Mouse (Mus musculus) stomach, postnatal 0 days (tissue): ENCODE data around the gene Tnfsf11.

Experiments
- CTCF ChIP-seq: IDR thresholded peaks from 2 replicates; pipeline ENCODE4 v1.5.1; 2016; ENCODE audit warnings: antibody characterized with exemption, low read depth, mild to moderate bottlenecking, moderate library complexity
- EP300 ChIP-seq: optimal IDR thresholded peaks from 2 replicates; pipeline ENCODE3; 2016; ENCODE audit warnings: antibody characterized with exemption

- no peak for TF ChIP-seq CTCF
- no peak for TF ChIP-seq EP300
Measured at GRCm38 (mm10) chr14:78246601-78247000, 61.2 kb downstream of the Tnfsf11 start.
